Mouse (Mus musculus) spleen, embryonic (tissue): ENCODE measurements around the gene Saa1.

ENCODE experiments used
- CTCF ChIA-PET: fragments of 350-600 bp; sonication (Branson Sonifier 250); formaldehyde crosslinking; loops from one replicate; lab custom pipeline; 2022; lab: Charles Lee

Saa1 gene

DNA sequence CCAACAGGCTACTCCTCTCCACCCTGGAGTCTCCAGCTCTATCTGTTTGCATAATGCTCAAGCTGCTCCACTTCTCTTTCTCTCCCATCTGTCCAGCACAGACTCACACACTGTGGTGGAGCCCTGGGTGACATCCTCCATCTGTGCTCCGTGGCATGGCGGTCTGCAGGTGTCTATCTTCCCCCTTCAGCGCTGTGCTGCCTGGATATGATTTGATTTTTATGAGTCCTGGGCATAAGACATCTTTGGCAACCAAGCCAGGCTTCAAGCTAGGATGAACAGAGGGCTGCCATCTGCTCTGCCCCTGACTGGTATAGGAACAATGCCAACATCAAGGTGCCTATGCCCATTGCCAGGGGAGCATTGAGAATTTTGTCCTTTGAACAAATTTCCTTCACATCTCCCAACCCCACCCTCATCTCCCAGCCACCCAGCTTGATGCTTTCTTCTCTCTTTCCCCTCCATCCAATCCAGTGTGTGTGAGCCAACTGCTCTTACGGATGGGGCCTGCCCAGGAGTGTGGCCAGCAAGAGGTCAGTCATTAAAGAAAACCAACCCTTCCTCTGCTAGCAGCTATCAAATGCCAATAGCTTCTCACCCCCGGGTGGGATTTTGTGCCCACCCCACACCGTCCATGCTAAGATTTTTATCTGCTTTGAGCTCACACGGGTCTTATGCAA is 24.0 kb downstream of the Saa1 start:
- CTCF ChIA-PET: no interaction called here

DNA sequence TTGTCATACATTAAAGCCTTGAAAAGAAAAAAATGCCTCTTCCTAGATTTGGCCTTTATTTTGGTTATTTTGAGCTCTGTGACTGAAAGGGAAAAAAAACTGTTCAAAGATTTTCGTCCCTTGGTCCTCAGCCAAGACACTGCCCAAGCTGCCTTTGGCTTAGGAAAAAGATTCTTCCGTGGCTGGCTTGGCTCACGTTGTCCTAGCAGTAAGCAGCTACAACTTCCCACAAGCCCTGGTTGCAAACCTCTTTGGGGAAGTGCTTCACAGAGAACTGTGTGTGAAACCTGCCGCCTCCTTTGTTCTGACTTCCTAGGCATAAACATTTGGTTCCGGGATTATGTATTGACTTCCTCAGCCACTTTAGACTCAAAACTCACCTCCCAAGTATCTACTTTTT is 25.9 kb downstream of the Saa1 start:
- CTCF ChIA-PET: no interaction called here

DNA sequence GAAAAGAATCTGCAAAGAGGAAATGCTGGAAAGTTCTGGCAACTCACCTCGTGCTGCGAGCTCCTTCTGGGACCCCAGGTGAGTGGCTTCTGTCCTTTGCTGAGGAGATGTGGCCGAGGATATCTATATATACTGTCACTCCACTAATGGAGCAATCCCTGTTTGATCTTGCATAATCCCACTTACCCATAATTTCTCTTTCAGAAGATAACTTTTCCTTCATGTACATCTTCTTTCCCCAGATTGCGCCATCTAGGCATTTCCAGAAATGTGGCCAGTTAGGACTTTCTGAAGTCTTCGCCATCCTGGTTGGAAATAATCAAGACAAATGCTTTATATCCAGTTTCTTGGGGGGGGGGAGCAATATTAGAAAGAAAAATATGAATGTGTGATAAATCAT is 27.2 kb downstream of the Saa1 start, which contains the start of gene Saa3:
Saa3 (minus strand) TSS at position 101 of the 400 bp plus-strand sequence.
- CTCF ChIA-PET: interaction anchor here (1.0 kb wide), 1 partner anchor 55 kb away, joined by 5 read pairs; no protein-coding TSS in a partner anchor

DNA sequence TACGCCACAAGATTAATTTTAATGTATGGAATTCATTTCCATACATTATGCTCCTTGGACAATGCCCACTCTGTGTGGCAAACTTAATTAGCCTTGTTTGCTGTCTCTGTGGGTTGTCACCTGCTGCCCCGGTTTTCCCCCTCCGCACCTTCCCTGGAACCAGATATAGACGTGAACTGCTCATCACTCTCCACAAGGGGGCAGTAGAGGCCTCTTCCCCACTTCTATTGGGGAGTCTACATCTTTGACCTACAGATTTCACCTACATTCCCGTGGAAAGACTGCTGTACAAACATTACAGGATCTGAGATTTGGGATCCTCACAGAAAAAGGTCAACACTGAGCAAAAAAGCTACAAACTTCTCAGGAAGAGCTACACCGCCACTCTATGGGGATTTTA is 28.3 kb downstream of the Saa1 start:
- CTCF ChIA-PET: interaction anchor here (0.9 kb wide), 1 partner anchor 324 kb away, joined by 4 read pairs; no protein-coding TSS in a partner anchor

DNA sequence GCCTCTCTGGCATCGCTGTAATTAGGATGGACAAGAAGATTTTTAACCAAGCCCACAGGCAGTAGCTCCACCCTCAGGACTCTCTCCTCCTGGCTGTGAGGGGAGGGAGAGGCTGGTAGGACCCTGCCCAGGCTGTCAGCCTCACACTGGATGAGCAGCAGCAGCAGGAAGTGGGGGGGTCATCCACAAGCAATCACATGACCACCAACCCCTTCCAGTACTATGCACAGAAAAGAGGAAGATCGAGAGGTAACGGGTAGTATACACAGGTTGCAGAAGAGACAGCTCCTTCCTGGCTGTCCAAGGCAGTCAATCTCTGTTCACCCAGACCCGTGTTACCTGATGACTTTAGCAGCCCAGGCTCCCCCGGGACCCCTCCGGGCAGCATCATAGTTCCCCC is 30.5 kb downstream of the Saa1 start:
- CTCF ChIA-PET: interaction anchor here (0.6 to 0.7 kb wide), 2 partner anchors 322 to 1121 kb away, joined by 3 to 4 read pairs; no protein-coding TSS in a partner anchor

DNA sequence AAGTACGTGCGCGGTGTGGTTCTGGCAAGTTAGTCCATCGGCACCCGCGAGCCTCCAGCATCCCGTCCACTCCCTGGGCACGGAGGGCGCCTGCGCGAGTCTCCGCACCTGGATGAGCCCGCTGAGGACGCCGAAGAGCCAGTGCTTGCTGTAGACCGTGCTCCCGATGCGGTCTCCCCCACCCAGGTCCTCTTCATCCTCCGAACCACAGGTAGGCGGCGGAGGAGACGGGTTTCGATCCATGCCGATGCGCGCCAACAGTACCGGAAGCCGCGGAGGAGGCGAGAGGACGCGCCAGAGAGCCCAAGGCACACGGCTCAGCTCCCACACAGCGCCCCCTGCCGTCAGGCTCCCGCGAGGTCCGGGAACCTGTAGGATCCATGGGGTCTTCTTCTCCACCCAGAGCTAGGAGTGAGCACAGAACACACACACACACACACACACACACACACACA is 32.4 kb downstream of the Saa1 start, which contains the start of gene Saal1:
Saal1 (minus strand) TSS at position 291 of the 455 bp plus-strand sequence.
- CTCF ChIA-PET: interaction anchor here (0.6 to 1.2 kb wide), 2 partner anchors 9 to 56 kb away, joined by 3 to 4 read pairs; no protein-coding TSS in a partner anchor

DNA sequence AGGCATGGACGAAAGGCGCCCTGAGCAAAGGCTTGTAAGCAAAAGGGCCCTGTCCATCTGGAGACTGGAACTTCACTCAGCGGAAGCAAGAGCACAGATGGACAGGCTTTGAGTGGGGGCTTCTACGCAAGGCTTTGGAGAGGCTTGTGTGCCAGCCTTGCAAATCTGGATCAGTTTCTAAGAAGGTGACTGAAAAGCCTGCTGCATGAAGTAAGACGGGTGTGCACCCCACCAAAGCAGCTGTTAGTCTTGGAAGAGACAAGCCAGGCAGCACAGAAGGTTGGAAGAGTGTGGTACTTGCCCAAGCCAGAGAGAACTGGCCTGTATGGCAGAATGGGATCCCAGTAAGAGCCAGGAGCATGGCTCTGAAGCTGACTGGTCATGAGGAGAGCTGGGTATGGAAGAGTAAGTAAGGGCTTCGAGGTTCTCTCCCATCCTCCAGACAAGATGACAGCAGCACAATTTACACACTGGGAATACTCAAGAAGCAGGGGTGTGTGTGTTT is 42.2 kb downstream of the Saa1 start:
- CTCF ChIA-PET: no interaction called here

DNA sequence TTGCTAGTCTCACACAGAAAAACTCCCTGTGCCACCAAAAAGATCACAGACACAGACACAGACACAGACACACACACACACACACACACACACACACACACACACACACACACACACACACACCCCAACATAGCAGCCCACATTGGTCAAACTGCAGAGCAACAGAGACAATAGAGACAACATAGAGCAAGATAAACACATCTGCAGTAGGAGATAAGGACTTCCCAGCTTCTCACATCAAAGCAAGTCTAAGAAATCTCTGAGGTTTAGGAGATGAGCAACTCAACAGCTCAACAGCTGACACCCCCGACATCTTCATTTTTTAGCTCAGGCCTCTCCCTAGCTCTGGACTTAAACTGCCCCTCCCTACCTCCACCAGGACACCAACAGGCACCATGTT is 46.0 kb downstream of the Saa1 start:
- CTCF ChIA-PET: no interaction called here
